Mouse (Mus musculus): ENCODE results near the gene A4galt. TPM values are rescaled to one million over a fixed set of nuclear protein-coding genes. Genes with fewer than 3 reads are reported as not detected.
A peak's percentile ranks its signal among the peaks of the same experiment; 100 is the strongest.

A4galt gene
- polyA plus RNA-seq, 1 experiment from 2014 or later, result 0.75 TPM

DNA sequence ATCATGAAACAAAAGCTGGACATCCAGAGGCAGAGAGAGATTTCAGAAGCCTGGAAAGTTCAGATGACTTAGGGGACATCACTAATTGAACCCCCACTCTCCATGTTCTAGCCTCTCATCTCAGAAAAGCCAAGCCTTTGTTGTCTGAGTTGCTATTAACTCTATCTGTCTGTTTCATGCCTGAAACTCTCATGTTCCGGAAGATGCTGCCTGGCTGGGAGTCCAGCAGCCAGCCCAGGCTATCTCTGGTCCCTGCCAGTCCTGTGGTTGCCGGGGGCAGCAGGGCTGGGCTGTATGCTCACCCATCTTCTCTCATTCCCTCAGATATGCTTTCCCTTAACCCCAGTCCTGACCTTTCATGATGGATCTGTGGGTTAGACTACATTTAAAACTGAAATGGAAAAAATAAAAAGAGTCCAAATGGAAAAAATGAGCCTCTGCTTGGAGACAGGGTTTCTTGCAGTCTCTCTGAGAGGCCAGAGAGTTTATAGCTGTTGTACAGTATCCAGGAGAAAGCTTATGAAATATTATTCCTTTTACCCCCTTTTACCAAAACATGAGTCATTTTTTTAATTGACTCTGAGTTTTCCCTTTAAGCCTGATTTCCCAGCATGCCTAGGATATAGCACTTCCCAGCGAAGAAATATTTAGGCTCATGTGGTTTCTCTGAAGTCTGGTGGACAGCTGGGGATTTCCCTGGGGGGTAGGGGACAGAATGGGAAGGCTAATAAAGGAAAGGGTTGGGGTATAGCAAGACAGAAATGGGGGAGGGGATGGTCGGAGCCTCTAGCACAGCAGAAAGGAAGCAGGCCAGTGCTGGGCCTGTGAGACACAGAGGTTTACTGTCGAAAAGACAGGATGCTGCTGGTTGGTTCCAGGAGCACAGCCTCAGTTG is 36.0 kb downstream of the A4galt start:
- Histone ChIP-seq H3K36me3 (no peaks in the 10 kb centered on the region), H3K9me3 (replicated peaks) (no peaks in the 10 kb centered on the region), H3K27ac (replicated peaks) (peak overlapping the region; percentile 80), H3K4me3 (no peak overlapping the region), H3K4me1 (peaks cover 16% of the 10 kb centered on the region), H3K27me3 (ENCODE audit: low read depth, poor library complexity, severe bottlenecking) (no peaks in the 10 kb centered on the region)
- DNase-seq (ENCODE audit: low spot score), result peak; percentile 38
- 53% methylated on average over 5 of the region's 5 CpGs for WGBS

DNA sequence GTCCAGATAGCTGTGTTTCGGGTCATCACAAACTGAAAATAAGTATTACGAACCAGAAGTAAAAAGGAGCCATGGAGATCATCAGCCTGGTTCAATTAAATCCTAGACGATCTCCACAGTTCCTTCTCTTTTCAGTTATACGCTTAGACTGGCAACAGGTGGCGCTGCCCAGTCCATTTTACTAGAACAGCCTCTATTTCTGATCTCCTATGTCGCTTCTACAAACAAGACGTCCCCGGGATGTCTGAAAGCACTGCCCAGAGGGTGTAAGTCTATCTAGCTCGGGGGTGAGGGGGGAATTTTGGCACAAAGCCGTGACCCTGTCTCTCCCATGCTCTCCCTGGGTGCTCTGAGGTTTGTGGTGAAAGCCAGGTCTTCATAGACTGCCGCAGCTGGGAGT is 41.3 kb downstream of the A4galt start:
- Histone ChIP-seq H3K4me1 (peaks cover 8% of the 10 kb centered on the region), H3K4me3 (peak overlapping the region; percentile 35), H3K27ac (replicated peaks) (no peak overlapping the region), H3K27me3 (ENCODE audit: low read depth, poor library complexity, severe bottlenecking) (peaks cover 15% of the 10 kb centered on the region), H3K9me3 (replicated peaks) (no peaks in the 10 kb centered on the region), H3K36me3 (no peaks in the 10 kb centered on the region)
- 24% methylated on average over 11 of the region's 11 CpGs for WGBS
- DNase-seq (ENCODE audit: low spot score), result peak; percentile 43

DNA sequence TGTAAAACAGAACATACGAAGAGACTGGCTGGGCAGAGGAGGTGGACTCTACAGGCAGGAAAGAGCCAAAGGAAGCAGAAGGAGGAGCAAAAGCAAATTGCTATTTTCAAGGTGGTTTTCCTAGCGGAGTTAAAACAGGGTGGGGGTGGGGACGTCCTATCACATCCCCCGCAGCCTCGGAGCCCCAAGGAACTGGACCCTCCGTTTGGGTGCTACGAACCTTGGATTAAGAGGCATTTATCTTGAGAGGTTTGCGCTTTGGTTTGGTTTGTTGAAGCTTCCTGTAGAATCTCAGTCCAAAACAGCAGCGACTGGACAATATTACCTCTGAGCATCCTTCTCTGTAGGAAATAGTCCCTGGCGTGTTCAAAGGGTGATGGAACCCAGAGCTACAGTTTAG is 41.9 kb downstream of the A4galt start:
- Histone ChIP-seq H3K27me3 (ENCODE audit: low read depth, poor library complexity, severe bottlenecking) (peaks cover 15% of the 10 kb centered on the region), H3K4me1 (peaks cover 12% of the 10 kb centered on the region), H3K27ac (replicated peaks) (no peak overlapping the region), H3K4me3 (peak overlapping the region; percentile 35), H3K36me3 (no peaks in the 10 kb centered on the region), H3K9me3 (replicated peaks) (no peaks in the 10 kb centered on the region)
- no peak for DNase-seq (ENCODE audit: low spot score)
- 15% methylated on average over 10 of the region's 10 CpGs for WGBS

DNA sequence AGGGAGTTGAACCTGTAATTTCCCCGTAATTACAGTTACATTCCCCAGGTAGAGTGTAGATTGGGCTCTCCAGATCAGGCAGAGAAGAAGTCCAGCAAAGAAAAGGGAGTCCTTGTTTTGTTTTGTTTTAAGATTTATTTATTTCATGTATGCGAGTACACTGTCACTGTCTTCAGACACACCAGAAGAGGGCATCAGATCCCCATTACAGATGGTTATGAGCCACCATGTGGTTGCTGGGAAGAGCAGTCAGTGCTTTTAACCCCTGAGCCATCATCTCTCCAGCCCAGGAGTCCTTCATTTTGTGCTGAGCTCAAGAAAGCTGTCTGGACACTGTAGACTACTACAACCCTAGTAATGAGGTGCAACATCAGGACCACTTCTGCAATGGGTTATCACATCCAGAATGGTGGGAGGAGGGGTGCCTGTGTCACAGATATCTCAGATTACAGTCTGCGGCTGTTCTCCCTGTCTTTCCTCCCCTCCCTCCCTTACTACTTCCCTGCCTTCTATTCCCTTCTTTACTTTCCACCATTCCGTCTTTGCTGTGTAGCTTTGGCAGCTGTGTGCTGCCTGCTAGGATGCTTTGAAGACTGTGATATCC is 42.4 kb downstream of the A4galt start:
- DNase-seq (ENCODE audit: low spot score), result no peak
- H3K4me1 ChIP-seq, result peaks cover 17% of the 10 kb centered on the region
- H3K4me3 ChIP-seq, result peak overlapping the region; percentile 35
- H3K27me3 ChIP-seq (ENCODE audit: low read depth, poor library complexity, severe bottlenecking), result peaks cover 20% of the 10 kb centered on the region
- 43% methylated on average over 4 of the region's 4 CpGs for WGBS
- no peak overlapping the region for H3K27ac ChIP-seq (replicated peaks)
- no peaks in the 10 kb centered on the region for H3K9me3 ChIP-seq (replicated peaks)
- H3K36me3 ChIP-seq, result no peaks in the 10 kb centered on the region

DNA sequence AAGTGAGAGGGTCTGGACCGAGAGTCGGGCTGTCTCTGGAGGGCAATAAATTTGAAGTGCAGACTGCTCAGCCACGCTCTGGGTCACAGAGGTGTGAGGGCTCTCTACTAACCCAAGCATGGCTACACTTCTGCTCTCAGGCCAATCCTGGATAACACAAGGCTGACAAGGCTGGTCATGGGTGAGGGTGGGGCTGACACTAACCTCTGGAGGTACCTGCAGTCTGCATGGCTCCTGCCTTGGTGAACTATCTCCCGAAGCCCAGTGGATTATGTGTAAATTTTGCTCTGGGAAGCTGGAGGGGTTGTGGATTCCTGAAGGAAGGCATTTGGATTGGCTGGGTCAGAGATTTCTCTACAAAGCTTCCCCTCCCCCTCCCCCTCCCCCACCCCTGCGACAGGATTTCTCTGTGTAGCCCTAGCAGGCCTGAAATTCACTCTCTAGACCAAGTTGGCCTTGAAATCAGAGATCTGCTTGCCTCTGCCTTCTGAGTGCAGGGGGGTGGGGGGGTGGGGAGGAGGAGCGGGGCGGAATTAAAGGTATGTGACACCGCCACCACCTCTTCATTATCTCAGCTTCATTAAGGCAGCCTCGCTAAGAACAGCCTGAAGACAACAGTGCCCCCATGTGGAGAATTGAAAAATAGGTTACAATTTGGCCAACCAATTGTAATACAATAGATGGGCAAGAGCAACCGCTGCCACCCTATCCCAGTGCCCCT is 46.7 kb downstream of the A4galt start:
- H3K4me3 ChIP-seq, result peak overlapping the region; percentile 34
- H3K9me3 ChIP-seq (replicated peaks), result no peaks in the 10 kb centered on the region
- peaks cover 20% of the 10 kb centered on the region for H3K27me3 ChIP-seq (ENCODE audit: low read depth, poor library complexity, severe bottlenecking)
- H3K27ac ChIP-seq (replicated peaks), result peak overlapping the region; percentile 64; the same call in 1 of the 2 replicates
- H3K4me1 ChIP-seq, result peaks cover 21% of the 10 kb centered on the region
- H3K36me3 ChIP-seq, result no peaks in the 10 kb centered on the region
- DNase-seq (ENCODE audit: low spot score), result peak; percentile 51
- 43% methylated on average over 9 of the region's 10 CpGs for WGBS

DNA sequence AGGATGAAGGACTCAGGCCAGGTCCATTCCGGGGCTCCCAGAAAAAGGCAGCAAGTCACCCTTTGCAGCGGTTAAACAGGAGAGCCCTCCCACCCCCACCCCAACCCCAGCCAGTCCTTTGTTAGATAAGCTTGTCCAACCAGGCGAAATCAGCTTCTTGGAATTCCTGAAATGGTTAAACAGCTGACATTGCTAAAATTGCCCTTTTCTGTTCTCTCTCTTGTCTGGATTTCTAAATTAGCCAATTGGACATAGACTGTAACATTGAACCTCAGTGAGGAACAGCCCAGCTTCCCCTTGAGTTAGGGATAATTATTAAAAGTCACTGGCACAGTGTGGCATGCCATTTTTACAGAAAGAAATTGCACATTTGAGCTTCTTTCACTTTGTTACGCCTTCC is 49.2 kb downstream of the A4galt start:
- DNase-seq (ENCODE audit: low spot score), result no peak
- 71% methylated on average over 4 of the region's 4 CpGs for WGBS
- H3K9me3 ChIP-seq (replicated peaks), result no peaks in the 10 kb centered on the region
- H3K27ac ChIP-seq (replicated peaks), result no peak overlapping the region
- H3K36me3 ChIP-seq, result no peaks in the 10 kb centered on the region
- H3K4me1 ChIP-seq, result peaks cover 15% of the 10 kb centered on the region
- H3K4me3 ChIP-seq, result no peak overlapping the region
- H3K27me3 ChIP-seq (ENCODE audit: low read depth, poor library complexity, severe bottlenecking), result 0 out of 2 replicates have a peak, but pooled peaks cover 5% of the 10 kb centered on the region

DNA sequence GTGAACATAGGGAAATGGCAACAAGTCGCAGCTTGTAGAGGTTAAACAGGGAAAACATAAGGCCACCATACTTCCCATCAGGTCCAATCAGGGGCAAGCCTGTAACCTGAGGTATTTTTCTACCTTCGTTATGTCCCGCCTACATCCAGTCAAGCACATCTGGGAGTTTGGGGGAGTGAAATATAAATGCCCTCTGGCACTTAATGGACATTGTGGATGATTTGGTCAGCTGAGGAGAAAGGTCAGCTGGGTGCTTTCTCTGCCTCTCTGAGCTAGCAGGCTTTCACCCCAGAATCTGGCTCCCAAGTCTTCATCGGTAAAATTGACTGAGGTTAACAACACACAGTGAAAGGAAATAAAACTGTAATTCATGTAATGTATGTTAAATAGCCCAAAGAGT is 58.2 kb downstream of the A4galt start:
- Histone ChIP-seq H3K36me3 (no peaks in the 10 kb centered on the region), H3K9me3 (replicated peaks) (peaks cover 8% of the 10 kb centered on the region), H3K4me1 (no peaks in the 10 kb centered on the region), H3K4me3 (no peak overlapping the region), H3K27me3 (ENCODE audit: low read depth, poor library complexity, severe bottlenecking) (no peaks in the 10 kb centered on the region), H3K27ac (replicated peaks) (no peak overlapping the region)
- 92% methylated on average over 4 of the region's 4 CpGs for WGBS
- no peak for DNase-seq (ENCODE audit: low spot score)

DNA sequence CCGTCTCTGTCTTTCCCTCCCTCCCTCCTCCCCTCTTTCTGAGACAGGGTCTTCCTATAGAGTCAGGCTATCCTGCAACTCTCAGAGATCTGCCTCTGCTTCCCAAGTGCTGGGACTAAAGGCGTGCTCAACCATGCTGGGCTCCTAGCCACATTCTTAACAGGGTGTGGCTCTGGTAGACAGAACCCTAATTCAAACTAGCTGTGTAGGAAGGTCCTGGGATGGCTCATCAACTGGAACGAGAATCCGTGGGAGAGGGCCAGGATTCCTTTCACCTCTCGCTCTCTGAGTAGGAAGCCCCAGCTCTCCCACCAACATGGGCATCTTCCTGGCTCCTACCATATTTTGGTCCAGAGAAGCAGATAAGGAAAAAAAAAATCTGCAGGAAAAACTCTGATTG is 69.2 kb downstream of the A4galt start:
- no peaks in the 10 kb centered on the region for H3K9me3 ChIP-seq (replicated peaks)
- no peak overlapping the region for H3K4me3 ChIP-seq
- 72% methylated on average over 5 of the region's 5 CpGs for WGBS
- H3K27me3 ChIP-seq (ENCODE audit: low read depth, poor library complexity, severe bottlenecking), result no peaks in the 10 kb centered on the region
- H3K27ac ChIP-seq (replicated peaks), result no peak overlapping the region
- DNase-seq (ENCODE audit: low spot score), result no peak
- H3K4me1 ChIP-seq, result peaks cover 12% of the 10 kb centered on the region
- H3K36me3 ChIP-seq, result no peaks in the 10 kb centered on the region

DNA sequence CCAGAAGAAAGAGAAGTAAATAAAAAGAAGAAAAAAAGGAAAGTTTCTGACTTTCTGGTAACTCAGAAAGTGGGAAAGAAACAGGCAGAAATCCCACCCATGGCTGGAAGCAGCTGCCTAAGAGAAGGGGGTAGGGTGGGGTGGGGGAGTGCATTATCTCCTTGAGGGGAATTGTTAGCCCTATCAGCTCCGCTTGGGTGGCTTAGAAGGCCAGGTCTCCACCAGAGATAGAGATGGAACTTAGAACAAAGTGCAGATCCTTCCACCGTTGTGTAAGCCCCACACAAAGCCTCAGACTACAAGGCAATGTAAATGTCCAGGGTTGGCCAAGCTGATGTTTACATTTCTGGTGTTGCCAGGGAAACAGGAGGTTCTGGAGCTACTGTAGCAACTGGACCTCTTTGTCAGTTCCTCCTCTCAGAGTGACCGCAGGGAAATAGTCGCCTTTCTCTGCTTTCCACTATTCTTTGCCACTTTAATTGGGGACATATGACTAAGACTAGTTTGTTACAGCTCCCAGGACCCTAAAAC is 69.7 kb downstream of the A4galt start:
- no peaks in the 10 kb centered on the region for H3K9me3 ChIP-seq (replicated peaks)
- no peaks in the 10 kb centered on the region for H3K36me3 ChIP-seq
- no peak for DNase-seq (ENCODE audit: low spot score)
- peaks cover 12% of the 10 kb centered on the region for H3K4me1 ChIP-seq
- H3K27ac ChIP-seq (replicated peaks), result no peak overlapping the region
- no peak overlapping the region for H3K4me3 ChIP-seq
- 45% methylated on average over 4 of the region's 4 CpGs for WGBS
- H3K27me3 ChIP-seq (ENCODE audit: low read depth, poor library complexity, severe bottlenecking), result no peaks in the 10 kb centered on the region

DNA sequence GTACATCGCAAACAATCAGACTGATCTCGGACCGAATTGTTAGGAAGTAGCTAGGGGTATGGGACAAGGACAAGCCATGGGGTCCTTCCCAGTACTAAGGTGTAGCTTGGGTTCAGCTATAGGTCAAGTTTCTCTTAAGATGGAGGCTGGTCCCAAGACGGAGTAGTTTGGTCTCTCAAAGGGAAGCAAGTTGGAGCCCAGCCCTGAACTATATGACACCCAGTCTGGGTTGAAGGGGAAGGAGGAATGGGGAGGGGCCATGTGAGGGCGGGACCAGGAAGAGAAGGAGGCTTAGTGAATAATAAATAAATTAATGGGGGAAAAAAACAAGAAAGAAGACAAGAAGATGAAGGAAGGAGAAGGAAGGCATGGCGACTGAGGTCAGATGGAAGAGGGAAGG is 71.6 kb downstream of the A4galt start:
- WGBS, result 88% methylated on average over 6 of the region's 6 CpGs
- H3K4me1 ChIP-seq, result peaks cover 12% of the 10 kb centered on the region

More for the DNA sequence above, 71.6 kb downstream of the A4galt start:
- no peaks in the 10 kb centered on the region for H3K27me3 ChIP-seq (ENCODE audit: low read depth, poor library complexity, severe bottlenecking)
- no peak for DNase-seq (ENCODE audit: low spot score)
- H3K36me3 ChIP-seq, result no peaks in the 10 kb centered on the region
- H3K4me3 ChIP-seq, result no peak overlapping the region
- H3K27ac ChIP-seq (replicated peaks), result no peak overlapping the region
- no peaks in the 10 kb centered on the region for H3K9me3 ChIP-seq (replicated peaks)

Data from midbrain, embryonic 10.5 days (tissue).